Mouse (Mus musculus) urinary bladder, postnatal 4 days (tissue): Measurements from ENCODE around the gene Clint1.
A peak's percentile ranks its signal among the peaks of the same experiment; 100 is the strongest.

Experiments
- DNase-seq, 2 experiments: peaks; one replicate each; pipeline ENCODE4 v3.0.0; 2021 to 2022; ENCODE audit warnings: low spot score in 2 of 2

Gene Clint1

DNA sequence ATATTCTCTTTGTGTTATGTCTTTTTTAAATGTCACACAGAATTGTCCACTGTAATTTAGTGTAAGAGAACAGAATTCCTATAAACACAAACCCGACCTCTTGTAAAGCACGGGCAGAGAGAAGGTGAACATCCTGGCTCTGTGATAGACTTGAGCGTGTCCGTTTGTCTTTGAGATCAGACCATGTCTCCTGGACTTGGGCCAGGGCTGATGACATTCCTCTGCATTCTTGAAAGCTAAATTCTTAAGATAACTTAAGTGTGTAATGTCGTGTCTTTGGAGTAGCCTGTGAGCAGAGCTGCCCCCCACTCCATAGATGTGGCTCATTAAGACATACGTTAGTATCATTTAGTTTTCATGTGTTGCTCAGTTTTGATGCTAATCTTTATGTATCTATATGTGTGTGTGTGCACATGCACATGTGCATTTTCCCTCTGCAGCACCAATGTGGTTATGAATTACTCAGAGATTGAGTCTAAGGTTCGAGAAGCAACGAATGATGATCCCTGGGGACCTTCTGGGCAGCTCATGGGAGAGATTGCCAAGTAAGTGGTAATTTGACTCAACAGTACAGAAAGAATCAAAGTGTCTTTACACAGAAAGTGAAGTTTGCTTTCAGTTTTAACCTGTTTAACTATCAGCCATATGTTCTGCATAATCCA, 31.6 kb downstream of the Clint1 start:
- no peak for DNase-seq

GRCm38 (mm10) chr11:45884029-45884428, 32.2 kb downstream of the Clint1 start:
- no peak for DNase-seq

DNA sequence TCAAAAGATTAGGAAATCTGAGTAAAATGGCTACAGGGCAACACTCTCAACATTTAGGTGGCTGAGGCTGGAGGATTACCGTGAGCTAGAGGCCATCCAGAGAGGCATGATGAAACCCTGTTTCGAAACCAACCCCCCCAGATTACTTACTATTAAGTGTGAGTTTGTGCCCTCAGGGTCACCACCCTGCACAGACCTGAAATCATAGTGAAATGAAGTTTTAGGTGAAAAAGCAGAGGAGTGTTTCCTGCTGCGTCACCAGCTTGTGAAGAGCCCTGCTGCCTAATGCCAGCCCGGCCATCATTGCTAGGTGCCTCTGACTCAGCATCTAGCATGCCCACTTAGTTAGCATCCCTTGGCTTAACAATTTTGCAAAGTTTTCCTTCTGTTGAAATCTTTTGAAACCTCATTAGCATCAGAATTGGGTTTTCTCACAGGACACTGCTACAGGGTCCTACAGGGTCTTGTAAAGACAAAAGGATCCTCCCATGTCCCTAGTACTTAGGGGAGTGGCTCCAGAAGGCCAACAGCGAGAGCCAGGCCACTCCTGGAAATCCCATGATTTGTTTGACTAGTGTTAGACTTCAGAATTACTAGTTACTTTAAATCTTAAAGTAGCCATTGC, 33.9 kb downstream of the Clint1 start:
- no peak for DNase-seq

DNA sequence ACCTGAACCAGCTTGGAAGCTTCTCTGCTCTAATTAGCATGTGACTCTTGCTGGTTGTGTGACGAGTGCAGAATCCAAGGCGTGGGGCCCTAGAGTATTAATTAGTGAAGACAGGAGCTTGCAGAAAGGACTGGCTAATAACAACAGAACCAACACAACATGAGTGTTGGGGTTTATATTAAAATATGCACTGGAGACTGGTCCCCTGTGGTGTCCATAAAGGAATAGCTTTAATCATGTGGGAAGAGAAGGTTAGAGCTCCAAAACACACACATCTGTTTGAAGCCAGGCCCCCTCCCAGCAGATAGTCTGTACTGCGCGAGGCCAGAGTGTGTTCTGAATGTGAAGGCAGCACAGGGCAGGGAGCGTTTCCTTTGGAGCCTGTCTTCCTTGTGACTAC, 34.7 kb downstream of the Clint1 start:
- DNase-seq: no peak

- no peak for DNase-seq
Measured at GRCm38 (mm10) chr11:45888471-45889030, 36.7 kb downstream of the Clint1 start.

GRCm38 (mm10) chr11:45889981-45890380, 38.1 kb downstream of the Clint1 start:
- no peak for DNase-seq

DNA sequence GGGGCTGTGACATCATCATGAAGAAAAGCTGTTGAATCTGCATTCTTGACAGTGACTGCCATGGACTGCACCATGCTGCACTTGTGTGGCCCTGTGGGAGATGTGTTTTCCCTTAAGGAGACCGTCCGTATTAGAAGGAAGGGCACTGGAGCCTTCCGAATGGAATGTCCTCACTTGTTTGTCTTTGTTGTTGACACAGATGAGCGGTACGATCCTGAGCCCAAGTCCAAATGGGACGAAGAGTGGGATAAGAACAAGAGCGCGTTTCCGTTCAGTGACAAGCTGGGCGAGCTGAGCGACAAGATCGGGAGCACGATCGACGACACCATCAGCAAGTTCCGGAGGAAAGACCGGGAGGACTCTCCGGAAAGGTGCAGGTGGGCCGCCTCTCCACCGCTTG, 38.6 kb downstream of the Clint1 start:
- no peak for DNase-seq

GRCm38 (mm10) chr11:45892861-45893360, 41.1 kb downstream of the Clint1 start:
- no peak for DNase-seq

DNA sequence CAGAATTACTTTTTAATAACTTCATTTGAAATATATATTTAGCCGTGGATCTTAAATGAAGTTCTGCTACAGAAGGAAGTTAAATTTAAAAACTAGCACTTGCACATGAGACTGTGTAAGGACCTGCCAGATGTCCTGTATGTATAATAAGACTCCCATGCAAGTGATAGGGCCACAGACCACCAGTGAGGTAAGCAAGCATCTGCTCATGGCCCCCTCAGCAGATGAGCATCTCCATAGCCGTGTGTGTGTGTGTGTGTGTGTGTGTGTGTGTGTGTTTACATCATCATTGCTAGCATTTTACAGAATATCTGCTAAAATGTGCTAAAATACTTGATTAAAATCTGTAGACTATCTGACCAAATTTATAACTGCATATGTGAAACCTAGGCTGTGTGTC, 45.5 kb downstream of the Clint1 start:
- DNase-seq: no peak

- DNase-seq: no peak
Measured at GRCm38 (mm10) chr11:45900233-45901015, 48.6 kb downstream of the Clint1 start.

DNA sequence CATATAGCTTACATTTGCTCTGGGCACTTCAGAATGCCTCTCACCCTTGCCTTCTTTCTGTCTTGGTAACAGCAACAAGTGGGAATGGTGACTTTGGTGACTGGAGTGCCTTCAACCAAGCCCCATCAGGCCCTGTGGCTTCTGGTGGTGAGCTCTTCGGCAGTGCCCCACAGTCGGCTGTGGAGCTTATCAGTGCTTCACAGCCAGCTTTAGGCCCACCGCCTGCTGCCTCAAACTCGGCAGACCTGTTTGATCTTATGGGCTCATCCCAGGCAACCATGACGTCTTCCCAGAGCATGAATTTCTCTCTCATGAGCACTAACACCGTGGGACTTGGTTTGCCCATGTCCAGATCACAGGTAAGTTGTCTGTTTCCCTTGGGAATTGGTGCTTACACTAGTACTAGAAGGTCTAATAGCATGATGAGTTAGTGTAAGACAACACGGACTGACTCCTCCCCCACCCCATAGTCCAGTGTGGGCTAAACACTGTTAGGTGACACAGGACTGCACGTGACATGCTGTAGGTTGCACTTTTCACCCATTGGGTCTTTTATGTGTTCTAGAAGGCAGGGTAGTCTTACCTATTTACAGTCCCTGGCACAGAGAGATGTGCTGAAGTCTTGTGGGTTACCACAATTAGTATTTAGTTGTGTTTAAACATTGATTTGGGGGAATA, 54.4 kb downstream of the Clint1 start:
- DNase-seq: no peak

- DNase-seq: no peak
Measured at GRCm38 (mm10) chr11:45907301-45907700, 55.5 kb downstream of the Clint1 start.

DNA sequence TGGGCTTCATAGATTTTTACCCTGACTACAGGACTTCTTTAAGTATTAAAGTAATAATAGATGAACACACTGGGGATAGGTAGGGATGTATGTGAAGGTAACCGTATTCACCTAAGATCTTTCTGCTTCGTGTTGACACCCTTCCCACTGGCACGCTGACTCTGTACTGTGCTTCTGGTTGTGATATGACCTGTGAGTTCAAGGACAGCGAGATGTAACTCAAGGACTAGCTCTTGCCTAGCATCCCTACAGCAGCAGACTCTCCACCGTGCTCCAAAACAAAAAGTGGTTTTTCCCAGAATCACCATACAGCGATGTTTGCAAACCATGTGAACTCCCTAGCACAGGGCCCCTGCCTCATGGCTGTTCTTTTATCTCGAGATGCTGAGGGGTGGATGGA, 56.2 kb downstream of the Clint1 start:
- DNase-seq: no peak

DNA sequence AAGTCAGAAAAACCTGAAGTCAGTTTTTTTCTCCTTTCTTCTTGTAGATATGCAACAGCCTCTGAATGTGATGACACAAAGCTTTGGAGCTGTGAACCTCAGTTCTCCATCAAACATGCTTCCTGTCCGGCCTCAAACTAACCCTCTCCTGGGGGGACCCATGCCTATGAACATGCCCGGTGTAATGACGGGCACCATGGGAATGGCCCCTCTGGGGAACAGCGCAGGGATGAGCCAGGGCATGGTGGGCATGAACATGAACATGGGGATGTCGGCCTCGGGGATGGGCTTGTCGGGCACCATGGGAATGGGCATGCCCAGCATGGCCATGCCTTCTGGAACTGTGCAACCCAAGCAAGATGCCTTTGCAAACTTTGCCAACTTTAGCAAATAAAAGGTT, 57.0 kb downstream of the Clint1 start:
- DNase-seq: no peak

- no peak for DNase-seq
Measured at GRCm38 (mm10) chr11:45910701-45911100, 58.9 kb downstream of the Clint1 start.

DNA sequence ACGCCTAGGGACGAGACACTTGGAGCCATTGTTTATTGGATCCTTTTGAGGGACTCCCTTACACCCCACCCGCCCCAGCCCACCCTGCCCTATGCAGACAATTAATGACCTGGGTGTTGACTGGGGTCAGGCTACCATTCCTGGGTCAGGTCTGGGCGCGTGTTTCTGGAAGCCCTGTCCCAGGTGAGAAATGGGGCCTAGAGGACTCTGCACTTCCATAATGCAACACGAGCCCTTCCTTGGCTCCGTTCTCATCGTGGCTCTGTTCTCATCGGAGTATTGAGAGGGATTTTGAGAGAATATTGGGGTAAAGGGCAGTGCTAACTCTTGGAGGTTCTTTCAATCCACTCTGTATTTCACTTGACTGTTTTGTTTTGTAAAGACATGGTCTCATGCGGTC, 64.3 kb downstream of the Clint1 start:
- no peak for DNase-seq

DNA sequence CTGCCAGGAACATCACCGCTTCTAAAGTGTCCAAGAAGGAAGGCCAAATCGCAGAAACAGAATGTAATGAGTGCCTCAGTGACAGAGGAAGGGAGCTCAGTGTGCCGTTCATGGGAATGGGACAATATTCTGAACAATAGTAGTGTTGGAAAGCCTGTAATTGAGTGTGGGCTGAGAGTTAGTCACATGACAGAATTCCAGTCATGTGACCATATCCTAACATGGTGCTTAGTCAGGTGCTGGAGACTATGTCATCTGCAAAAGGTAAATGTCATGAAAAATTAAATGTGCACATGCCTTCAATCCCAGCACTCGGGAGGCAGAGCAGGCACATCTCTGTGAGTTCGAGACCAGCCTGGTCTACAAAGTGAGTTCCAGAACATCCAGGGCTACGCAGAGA, 66.2 kb downstream of the Clint1 start:
- DNase-seq: no peak

GRCm38 (mm10) chr11:45918836-45919235, 67.0 kb downstream of the Clint1 start:
- DNase-seq: no peak

DNA sequence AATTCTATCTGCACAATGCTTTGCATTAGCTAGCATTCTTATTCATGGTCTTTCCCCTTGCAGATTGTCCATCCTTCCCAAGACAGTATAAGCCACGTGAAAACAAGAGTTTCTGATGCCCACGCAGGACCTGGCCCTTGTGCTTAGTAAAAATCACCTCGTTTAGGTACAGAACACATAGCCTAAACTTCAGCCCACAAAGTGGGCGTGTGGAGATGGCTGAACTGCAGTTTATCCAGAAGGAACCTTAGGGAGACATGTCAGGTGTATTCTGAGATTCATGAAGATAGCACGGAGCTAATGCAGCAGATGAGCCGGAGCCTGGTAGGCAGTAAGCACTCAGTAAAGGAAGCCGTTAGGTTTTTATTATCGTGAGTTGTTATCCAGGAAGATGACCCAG, 69.2 kb downstream of the Clint1 start:
- no peak for DNase-seq

GRCm38 (mm10) chr11:45921480-45921898, 69.6 kb downstream of the Clint1 start:
- DNase-seq: no peak

DNA sequence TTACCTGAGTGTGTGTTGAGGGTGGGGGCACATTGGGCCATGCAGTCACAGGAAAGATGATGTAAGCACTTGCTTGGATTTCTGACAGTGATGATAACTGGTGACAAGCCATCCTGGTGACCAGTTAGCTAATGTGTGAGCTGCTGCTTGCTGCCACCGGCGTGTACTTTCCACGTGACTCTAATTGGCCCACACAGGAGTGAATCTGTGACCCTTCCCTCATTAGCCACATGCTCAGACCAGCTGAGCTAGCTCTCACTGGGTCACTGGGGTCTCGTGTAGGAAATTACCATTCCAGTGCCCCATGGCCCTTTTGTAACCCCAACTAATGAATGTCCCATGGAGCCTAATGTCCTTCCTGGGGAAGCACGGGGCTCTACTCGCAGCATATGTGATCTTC, 73.6 kb downstream of the Clint1 start:
- no peak for DNase-seq

DNA sequence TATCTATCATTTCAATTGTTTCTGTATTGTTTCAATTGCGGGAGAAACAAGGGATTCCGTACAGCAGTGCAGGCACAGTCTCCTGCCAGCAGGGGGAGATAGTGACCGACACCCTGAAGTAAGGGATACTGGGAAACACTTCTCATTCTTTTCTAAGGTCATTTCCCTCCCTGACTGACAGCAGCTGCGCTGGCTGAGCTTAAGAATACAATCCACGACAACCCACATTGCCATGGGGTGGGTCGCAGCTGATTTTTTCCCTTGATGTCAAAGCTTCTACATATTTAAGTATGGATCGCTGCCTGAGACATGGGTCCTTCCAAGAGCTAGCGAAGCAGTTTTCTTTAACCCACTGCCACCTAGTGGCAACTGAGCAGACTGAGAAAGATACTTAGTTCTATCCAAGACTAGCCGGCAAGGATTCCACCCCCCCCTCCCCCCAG, 74.8 kb downstream of the Clint1 start:
- DNase-seq: peak; percentile 62 to 71
